Mouse (Mus musculus) neural tube, embryonic 15.5 days (tissue): ENCODE results near the gene Rbm15. TPM values are rescaled to one million over a fixed set of nuclear protein-coding genes. Genes with fewer than 3 reads are reported as not detected.

Experiments
- ATAC-seq: fragments of 200-750 bp; cut with Nextera tagmentation; 2 replicates; pipeline ENCODE4 v1.8.0; 2017; ENCODE audit warnings: mild to moderate bottlenecking, moderate TSS enrichment, moderate library complexity; ENCODE audit not compliant: low FRiP score
- H3K27ac ChIP-seq: fragments of 300-500 bp; sonication (generic); replicated peaks from 2 replicates; pipeline ENCODE4 v1.5.1; 2015; ENCODE audit warnings: mild to moderate bottlenecking, inconsistent platforms
- H3K27me3 ChIP-seq: fragments of 300-500 bp; sonication (generic); replicated peaks from 2 replicates; pipeline ENCODE4 v1.6.1; 2015; ENCODE audit warnings: inconsistent platforms
- H3K36me3 ChIP-seq: fragments of 300-500 bp; sonication (generic); 2 replicates; pipeline ENCODE4 v1.6.1; 2015; ENCODE audit warnings: inconsistent platforms
- H3K4me1 ChIP-seq: fragments of 300-500 bp; sonication (generic); 2 replicates; pipeline ENCODE4 v1.6.1; 2015; ENCODE audit warnings: inconsistent platforms
- H3K4me2 ChIP-seq: fragments of 300-500 bp; sonication (generic); 2 replicates; pipeline ENCODE4 v1.6.1; 2015; ENCODE audit warnings: inconsistent platforms, mild to moderate bottlenecking, moderate library complexity
- H3K4me3 ChIP-seq: fragments of 300-500 bp; sonication (generic); replicated peaks from 2 replicates; pipeline ENCODE4 v1.5.1; 2015; ENCODE audit warnings: mild to moderate bottlenecking, inconsistent platforms
- H3K9ac ChIP-seq: fragments of 300-500 bp; sonication (generic); replicated peaks from 2 replicates; pipeline ENCODE4 v1.6.1; 2015; ENCODE audit warnings: mild to moderate bottlenecking, inconsistent platforms
- H3K9me3 ChIP-seq: fragments of 300-500 bp; sonication (generic); replicated peaks from 2 replicates; pipeline ENCODE4 v1.6.1; 2016; ENCODE audit warnings: inconsistent platforms
- WGBS: fragments of 180-500 bp; shearing (Covaris S2); methylation state at CpG from one replicate; pipeline ENCODE4 v1.1.7; 2015; ENCODE audit warnings: mixed read lengths; 5-methylcytosine and 5-hydroxymethylcytosine counted together
- polyA plus RNA-seq: library from polyadenylated mRNA; unstranded; fragments of >200 nt; fragmentation: Nextera tagmentation; extraction: Ambion mirVana; gene quantifications from 2 replicates; pipeline ENCODE4 v1.2.1, GENCODE M21; 2015

Rbm15 gene
- polyA plus RNA-seq, 1 experiment from 2014 or later = 6.3 TPM

DNA sequence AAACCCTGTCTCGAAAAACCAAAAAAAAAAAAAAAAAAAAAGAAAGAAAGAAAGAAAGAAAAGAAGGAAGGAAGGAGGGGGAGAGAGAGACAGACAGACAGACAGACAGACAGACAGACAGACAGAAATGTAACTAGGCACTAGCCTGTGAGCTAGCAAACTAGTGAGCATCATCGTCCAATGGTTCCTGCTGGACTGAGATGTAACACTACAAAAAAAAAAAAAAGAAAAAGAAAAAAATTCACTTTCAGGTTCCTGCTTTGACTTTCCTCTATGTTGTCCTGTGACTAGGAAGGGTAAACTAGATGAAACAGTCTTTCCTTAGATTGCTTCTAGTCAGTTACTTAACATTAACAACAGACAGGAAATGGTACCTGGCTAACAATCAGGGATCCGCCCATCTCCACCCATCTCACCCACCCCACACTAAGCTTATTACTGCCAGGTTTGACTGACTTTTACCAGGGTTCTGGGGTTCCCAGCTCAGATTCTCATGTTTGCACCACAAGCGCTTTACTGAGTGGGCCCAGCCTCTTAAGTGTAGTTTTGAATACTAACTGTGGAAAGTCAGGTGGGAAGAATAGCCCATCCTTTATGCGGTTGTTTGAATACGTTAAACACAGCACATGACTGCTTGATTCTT is 22.3 kb upstream of the Rbm15 start:
- peaks cover 8% of the 10 kb centered on the region for H3K4me1 ChIP-seq
- no peak overlapping the region for H3K4me2 ChIP-seq
- no peak overlapping the region for H3K4me3 ChIP-seq
- H3K36me3 ChIP-seq = no peaks in the 10 kb centered on the region
- no peak overlapping the region for H3K9ac ChIP-seq
- peaks cover 14% of the 10 kb centered on the region for H3K27me3 ChIP-seq
- H3K27ac ChIP-seq = no peak overlapping the region
- no peaks in the 10 kb centered on the region for H3K9me3 ChIP-seq
- ATAC-seq = no peak
- 92% methylated on average over 5 of the region's 6 CpGs for WGBS

DNA sequence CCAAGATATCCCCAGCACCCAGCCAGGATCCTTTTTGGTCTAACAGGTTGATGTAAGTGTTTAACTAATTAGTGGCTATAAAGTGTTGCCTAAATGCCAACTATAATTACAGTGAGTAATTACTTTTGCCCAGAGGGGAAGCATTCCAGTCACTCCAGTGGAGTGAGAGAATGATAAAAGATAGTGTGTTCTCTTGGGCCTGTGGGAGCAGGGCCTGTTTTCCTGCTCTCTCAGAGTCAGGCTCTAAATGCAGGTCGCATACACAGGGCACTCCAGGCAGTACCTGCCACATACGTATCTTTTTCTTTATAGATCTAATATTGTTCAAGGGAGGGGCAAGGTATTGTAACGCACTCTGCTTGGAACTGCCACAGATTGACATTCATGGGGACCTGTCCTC is 18.2 kb upstream of the Rbm15 start:
- Histone ChIP-seq H3K36me3 (no peaks in the 10 kb centered on the region), H3K4me3 (no peak overlapping the region), H3K27me3 (peaks cover 11% of the 10 kb centered on the region), H3K4me2 (no peak overlapping the region), H3K4me1 (peaks cover 2% of the 10 kb centered on the region; the same call in 1 of the 2 replicates), H3K27ac (no peak overlapping the region), H3K9me3 (no peaks in the 10 kb centered on the region), H3K9ac (no peak overlapping the region)
- ATAC-seq = no peak
- 64% methylated on average over 3 of the region's 3 CpGs for WGBS

DNA sequence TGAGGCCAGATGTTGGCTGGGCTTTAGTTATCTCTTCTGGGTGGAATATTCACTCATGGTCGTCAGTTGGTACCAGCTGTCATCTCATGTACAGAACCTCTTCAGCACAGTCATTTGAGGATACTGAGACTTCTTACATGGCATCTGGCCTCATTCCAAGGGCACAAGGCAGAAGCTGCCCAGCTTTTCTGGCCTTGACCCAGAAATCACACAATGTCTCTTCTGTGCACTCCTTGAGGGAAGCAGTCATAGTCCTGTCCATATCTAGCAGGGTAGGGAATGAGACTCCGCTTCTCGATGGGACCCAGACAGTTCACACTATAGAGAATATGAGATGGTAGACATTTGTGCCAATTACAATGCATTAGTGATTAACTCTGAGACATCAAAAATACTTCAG is 15.5 kb upstream of the Rbm15 start:
- no peak overlapping the region for H3K4me3 ChIP-seq
- peaks cover 2% of the 10 kb centered on the region; the same call in 1 of the 2 replicates for H3K4me1 ChIP-seq
- H3K27ac ChIP-seq = no peak overlapping the region
- H3K27me3 ChIP-seq = peaks cover 4% of the 10 kb centered on the region; the same call in 1 of the 2 replicates
- H3K4me2 ChIP-seq = no peak overlapping the region
- no peak for ATAC-seq
- H3K9ac ChIP-seq = no peak overlapping the region
- no peaks in the 10 kb centered on the region for H3K9me3 ChIP-seq
- 73% methylated on average over 3 of the region's 3 CpGs for WGBS
- H3K36me3 ChIP-seq = no peaks in the 10 kb centered on the region

DNA sequence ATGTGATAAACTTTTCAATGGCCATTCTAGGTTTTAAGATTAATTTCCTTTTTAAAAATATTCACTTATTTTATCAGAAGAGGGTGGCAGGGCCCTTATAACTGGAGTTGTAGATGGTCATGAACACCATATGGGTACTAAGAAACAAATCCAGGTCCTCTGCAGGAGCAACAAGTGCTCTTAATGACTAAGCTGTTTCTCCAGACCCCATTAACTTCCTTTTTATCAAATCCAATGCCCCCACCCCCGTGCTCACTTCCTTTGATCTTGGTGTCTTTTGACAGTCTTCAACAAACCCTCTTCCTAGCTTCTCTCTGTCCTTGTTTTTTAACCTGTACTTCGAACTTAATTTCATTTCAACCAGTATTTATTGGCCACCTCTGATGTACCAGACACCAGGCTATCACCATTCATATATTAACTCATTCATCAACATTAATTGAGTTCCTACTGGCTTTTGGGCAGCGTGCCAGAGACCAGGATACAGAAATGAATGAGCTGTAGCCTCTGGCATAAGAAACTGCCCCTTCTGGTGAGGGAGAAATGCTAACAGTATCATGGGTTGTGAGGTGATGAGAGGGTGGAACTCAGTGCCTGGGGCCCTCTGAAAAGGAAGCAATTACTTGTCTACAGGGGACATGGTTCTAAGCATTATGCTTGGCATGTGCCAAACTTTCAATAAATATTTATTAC is 11.7 kb upstream of the Rbm15 start:
- H3K9me3 ChIP-seq = no peaks in the 10 kb centered on the region
- 28% methylated on average over 3 of the region's 3 CpGs for WGBS
- H3K4me2 ChIP-seq = no peak overlapping the region
- no peaks in the 10 kb centered on the region for H3K27me3 ChIP-seq
- no peaks in the 10 kb centered on the region for H3K36me3 ChIP-seq
- H3K9ac ChIP-seq = no peak overlapping the region
- ATAC-seq = no peak
- no peaks in the 10 kb centered on the region for H3K4me1 ChIP-seq
- no peak overlapping the region for H3K4me3 ChIP-seq
- H3K27ac ChIP-seq = no peak overlapping the region

DNA sequence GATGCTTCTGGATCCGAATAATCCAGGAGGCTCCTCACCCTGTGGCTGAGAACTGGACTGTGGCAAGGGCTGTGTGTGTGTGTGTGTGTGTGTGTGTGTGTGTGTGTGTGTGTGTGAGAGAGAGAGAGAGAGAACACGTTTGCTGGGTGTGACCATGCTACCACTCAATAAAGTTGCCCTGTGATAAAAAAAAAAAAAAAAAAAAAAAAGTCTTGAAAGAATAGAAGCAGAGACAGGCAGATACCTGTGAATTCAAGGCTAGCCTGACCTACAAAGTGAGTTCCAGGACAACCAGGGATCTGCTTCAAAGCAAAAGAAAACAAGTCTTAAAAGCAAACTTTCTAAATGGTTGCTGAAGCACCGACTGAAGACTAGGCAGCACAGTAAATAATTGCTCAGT is 10.5 kb upstream of the Rbm15 start:
- Histone ChIP-seq H3K4me2 (no peak overlapping the region), H3K4me3 (no peak overlapping the region), H3K9me3 (no peaks in the 10 kb centered on the region), H3K9ac (no peak overlapping the region), H3K27ac (no peak overlapping the region), H3K36me3 (no peaks in the 10 kb centered on the region), H3K4me1 (no peaks in the 10 kb centered on the region), H3K27me3 (no peaks in the 10 kb centered on the region)
- 58% methylated on average over 3 of the region's 3 CpGs for WGBS
- no peak for ATAC-seq

DNA sequence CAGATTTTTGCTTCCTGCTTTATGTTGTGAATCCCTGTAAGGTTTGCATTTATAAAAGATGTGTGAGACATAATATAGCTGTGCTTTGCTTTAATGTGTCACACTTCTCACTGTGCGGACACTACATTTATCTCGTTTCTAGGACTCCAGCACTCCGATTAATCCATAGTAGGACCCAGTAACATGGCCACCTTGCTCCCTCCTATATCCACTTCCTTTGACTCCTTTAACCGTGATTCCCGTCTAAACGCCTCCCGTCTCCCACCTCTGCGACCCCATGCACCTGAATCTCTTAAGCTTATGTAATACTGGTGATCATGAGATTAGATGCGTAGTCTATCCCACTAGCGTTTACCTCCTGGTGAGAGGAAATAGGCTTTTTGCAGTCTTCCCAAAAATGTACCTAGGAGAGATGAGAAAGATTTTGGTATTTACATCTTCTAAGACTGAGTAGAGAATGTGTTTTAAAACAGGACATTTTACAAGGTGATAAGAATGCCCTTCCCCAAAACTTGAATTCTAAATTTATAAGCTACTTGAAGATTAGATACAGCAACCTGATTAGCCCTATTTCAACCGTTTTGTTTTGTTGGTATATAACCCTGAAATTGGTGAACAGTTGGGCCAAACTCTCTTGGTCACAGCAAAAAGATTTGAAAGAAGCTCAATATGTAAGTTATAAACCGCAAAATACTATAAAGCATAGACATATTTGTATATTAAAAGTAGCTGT is 895 bp upstream of the Rbm15 start:
- peak overlapping the region; percentile 74 for H3K4me2 ChIP-seq
- H3K9me3 ChIP-seq = no peaks in the 10 kb centered on the region
- H3K36me3 ChIP-seq = peaks cover 13% of the 10 kb centered on the region
- no peaks in the 10 kb centered on the region for H3K27me3 ChIP-seq
- no peak for ATAC-seq
- WGBS = 11% methylated on average over 12 of the region's 12 CpGs
- peak overlapping the region; percentile 75 for H3K9ac ChIP-seq
- peak overlapping the region; percentile 93 for H3K27ac ChIP-seq
- H3K4me1 ChIP-seq = peaks cover 31% of the 10 kb centered on the region
- peak overlapping the region; percentile 90 for H3K4me3 ChIP-seq

DNA sequence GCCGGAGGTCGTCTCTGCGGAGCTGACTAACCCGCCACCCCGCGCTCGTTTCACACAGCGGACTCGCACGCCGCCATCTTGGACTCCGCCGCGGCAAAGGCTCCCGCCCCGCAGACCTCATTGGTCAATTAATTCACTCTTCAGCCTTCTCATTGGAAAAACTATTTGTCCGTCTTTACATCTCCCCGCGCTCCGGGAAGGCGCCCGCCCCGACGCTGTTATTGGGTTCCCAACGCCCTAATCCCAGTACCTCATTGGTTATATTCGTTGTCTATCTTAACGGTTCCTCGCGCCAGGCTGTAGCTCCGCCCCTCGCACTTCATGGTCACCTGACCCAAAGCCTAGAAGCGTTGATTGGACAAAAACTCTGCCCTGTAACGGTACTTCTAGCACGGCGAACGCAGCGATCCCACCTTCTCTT is 503 bp downstream of the Rbm15 start:
- Histone ChIP-seq H3K9ac (peak overlapping the region; percentile 80), H3K27me3 (no peaks in the 10 kb centered on the region), H3K4me3 (peak overlapping the region; percentile 90), H3K27ac (peak overlapping the region; percentile 93), H3K4me2 (peak overlapping the region; percentile 97), H3K9me3 (no peaks in the 10 kb centered on the region), H3K4me1 (peaks cover 32% of the 10 kb centered on the region), H3K36me3 (peaks cover 13% of the 10 kb centered on the region)
- peak; percentile 98 for ATAC-seq
- under 1% methylated on average over 37 of the region's 37 CpGs for WGBS

DNA sequence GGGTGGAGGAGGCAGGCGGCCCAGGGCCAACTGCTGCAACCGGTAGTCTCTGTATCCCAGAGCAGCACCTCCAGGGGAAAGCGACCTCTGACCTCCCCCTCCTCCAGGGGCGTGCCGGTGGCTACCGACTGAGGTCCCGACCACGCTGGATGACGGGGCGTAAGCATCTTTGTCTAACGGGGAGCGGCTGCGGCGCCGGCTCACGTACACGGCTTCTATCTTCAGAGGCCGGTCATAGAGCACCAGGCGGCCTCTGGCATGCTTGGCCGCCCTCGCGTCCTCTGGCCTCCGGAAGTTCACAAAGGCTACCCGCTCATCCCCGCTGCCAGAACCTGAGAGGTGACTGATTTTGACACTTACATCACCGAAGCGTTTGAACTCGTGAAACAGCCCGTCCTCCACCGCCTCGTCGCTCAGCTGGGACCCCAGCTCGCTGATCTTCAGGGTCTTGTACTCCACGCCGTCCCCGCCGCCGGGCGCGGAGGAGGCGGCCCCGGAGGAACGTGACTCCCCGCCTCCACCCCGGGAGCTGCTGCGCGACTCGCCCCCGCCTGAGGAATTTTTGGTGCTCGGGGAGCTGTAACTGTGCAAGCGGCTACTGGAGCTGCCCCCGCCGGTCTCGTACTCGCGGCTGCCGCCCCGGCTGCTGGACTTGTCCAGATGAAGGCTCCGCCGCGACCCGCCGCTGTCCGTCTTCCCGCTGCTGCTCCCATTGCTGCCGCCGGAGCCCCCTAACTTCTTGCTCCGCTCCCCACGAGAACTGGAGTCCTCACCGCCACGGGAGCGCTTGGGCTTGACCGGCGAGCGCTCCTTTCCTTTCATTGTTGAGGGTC is 1.1 kb downstream of the Rbm15 start:
- ATAC-seq = peak; percentile 9
- H3K9me3 ChIP-seq = no peaks in the 10 kb centered on the region
- H3K36me3 ChIP-seq = peaks cover 13% of the 10 kb centered on the region
- peak overlapping the region; percentile 80 for H3K9ac ChIP-seq
- peaks cover 35% of the 10 kb centered on the region for H3K4me1 ChIP-seq
- peak overlapping the region; percentile 90 for H3K4me3 ChIP-seq
- no peaks in the 10 kb centered on the region for H3K27me3 ChIP-seq
- peak overlapping the region; percentile 97 for H3K4me2 ChIP-seq
- peak overlapping the region; percentile 91 for H3K27ac ChIP-seq
- WGBS = under 1% methylated on average over 73 of the region's 75 CpGs

DNA sequence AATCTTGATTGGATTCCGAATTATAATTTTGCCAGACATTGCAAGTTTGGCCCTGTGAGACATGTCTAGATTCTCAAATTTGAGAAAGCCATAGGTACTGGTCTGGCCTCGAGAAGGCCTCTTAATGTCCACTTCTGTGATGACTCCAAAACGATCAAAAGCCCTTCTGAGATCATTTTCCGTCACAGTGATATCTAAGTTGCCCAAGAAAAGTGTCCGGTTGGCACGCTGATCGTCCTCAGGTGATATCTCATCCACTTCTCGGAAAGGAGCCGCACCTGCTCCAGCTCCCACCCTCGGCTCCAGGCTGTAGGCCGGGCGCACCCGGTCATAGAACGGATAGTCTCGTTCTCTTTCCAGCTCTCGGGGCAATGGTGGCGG is 1.7 kb downstream of the Rbm15 start:
- no peaks in the 10 kb centered on the region for H3K9me3 ChIP-seq
- peak overlapping the region; percentile 90 for H3K4me3 ChIP-seq
- no peak for ATAC-seq
- 22% methylated on average over 17 of the region's 17 CpGs for WGBS
- peak overlapping the region; percentile 97 for H3K4me2 ChIP-seq
- peaks cover 35% of the 10 kb centered on the region for H3K4me1 ChIP-seq
- H3K36me3 ChIP-seq = peaks cover 13% of the 10 kb centered on the region
- H3K9ac ChIP-seq = peak overlapping the region; percentile 80
- peak overlapping the region; percentile 91 for H3K27ac ChIP-seq
- no peaks in the 10 kb centered on the region for H3K27me3 ChIP-seq

DNA sequence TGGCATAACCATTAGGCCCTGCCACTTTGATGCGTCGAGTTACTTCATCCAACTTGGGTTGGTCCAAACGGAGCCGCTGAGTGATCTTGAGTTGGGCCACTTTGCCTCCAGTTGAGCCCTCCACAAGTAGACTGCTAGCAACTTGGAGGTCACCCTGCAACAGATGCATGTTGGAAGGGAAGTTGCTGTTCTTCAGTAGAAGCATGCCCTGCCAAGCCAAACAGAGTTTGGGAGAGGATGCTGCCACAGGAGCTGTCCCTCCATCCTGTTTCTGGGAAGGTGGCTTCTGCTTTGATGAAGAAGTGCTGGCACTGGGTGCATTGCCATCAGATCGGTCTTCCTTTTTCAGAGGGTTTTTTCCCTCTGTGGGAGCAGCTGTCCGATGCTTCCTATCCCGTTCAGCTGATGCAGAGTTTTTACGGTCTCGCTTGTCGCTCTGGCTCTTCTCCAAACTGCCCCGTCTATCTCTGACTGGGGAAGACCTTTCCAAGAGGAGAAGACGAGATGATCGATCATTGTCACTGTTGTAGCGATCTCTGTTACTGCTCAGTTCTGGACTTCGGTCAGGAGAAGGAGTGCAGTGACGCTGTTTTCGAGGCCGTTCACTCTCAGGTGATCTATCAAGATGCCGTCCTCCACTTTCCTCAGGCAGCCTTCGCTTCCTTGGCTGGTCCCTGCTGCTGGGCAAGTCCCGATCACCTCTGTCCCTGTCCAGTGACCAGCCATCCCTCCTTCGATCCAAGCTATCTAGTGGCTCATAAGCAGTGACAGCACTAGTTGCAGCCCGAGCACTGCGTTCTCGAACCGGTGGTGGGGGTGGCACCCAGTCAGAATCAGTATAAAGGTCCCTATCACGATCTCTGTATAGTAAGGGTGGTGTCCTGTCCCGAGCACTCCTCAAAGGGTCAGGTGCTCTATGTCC is 2.7 kb downstream of the Rbm15 start:
- H3K9me3 ChIP-seq = no peaks in the 10 kb centered on the region
- ATAC-seq = no peak
- 64% methylated on average over 28 of the region's 28 CpGs for WGBS
- H3K4me2 ChIP-seq = peak overlapping the region; percentile 97
- no peaks in the 10 kb centered on the region for H3K27me3 ChIP-seq
- peaks cover 13% of the 10 kb centered on the region for H3K36me3 ChIP-seq
- no peak overlapping the region for H3K27ac ChIP-seq
- H3K9ac ChIP-seq = 0 out of 2 replicates have a peak overlapping the region, but pooled peaks have one; percentile 80
- H3K4me3 ChIP-seq = peak overlapping the region; percentile 90
- peaks cover 36% of the 10 kb centered on the region for H3K4me1 ChIP-seq
